Mouse (Mus musculus): ENCODE data around the gene Ggt7. TPM values are rescaled to one million over a fixed set of nuclear protein-coding genes. Genes with fewer than 3 reads are reported as not detected.
"Not testable (repeated sequence)": the region's sequence is repeated elsewhere in the genome, so short reads cannot be mapped to it uniquely, and the experiment has no call there.

Ggt7 gene
- polyA plus RNA-seq, 1 experiment from 2014 or later = 7.5 TPM

DNA sequence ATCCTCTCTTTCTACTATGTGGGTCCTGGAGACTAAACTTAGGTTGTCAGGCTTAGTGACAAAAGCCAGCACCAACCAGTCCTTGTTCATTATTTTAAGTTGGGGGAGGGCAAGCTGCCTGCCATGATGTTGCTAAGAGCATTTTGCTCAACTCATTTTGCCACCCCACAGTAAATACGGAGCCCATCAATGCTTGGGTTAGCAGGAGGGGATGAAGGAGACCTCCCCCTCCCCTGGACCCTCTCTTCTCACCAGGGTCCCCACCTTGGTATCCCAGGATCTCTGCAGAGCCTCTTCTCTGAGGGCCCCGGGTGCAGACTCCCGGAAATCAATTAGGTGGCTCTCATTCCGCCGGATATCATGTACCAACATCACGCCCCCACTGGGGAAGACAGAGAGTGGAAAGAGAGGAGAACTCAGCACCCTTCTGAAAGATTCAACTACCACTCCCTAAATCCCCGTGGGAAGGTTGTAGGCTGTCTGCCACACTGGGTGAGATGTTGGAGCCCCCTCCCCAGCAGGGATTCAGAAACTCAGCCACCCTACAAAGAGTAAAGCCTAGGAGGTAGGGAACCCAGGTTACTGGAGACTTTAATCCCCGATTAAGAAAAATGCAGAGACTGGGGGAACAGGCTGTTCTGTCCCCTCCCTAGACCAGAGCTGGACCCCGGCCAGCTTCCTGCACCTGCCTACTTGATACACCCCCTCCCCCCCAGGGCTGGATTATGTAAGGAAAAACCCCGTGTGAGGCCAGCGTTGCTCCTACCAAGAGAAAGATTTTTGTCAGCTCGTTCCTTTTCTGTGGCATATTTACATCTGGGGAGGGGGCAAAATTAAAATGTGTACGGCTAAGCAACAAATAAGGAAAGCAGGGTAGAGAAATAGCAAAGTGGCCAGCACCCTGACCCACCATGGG, 13.3 kb downstream of the Ggt7 start:
- Histone ChIP-seq H3K4me3 (no peak overlapping the region), H3K4me1 (peaks cover 11% of the 10 kb centered on the region), H3K9ac (no peak overlapping the region), H3K4me2 (replicated peaks) (no peak overlapping the region; the same call in 1 of the 2 replicates), H3K9me3 (no peaks in the 10 kb centered on the region), H3K27me3 (no peaks in the 10 kb centered on the region), H3K36me3 (peaks cover 3% of the 10 kb centered on the region; the same call in 1 of the 2 replicates), H3K27ac (no peak overlapping the region)
- no peak; the same call in 1 of the 2 replicates for ATAC-seq (ENCODE audit: low FRiP score, low read depth)
- 52% methylated on average over 13 of the region's 13 CpGs for WGBS

DNA sequence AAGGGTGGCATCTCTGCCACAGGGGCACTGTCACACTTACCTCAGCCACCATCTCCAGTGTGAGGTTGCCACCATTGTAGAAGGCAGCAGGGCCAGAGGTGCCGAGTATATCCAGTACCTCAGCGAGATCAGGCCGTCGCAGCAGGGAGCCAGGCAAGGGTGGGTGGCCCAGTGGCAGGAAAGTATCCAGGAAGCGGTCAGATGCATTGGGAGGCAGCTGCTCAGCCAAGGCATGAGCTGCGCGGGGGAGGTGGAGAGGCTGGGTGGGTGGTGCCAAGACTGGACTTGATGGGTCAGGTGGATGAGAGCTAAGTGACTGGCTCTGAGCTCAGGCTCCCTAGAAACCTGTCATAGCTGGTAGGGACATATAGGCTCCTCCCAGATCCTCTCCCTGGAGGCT, 15.4 kb downstream of the Ggt7 start:
- Histone ChIP-seq H3K4me1 (peaks cover 11% of the 10 kb centered on the region), H3K27me3 (no peaks in the 10 kb centered on the region), H3K9me3 (no peaks in the 10 kb centered on the region), H3K4me3 (no peak overlapping the region), H3K36me3 (peaks cover 3% of the 10 kb centered on the region; the same call in 1 of the 2 replicates), H3K4me2 (replicated peaks) (no peak overlapping the region), H3K27ac (no peak overlapping the region), H3K9ac (no peak overlapping the region)
- 86% methylated on average over 7 of the region's 7 CpGs for WGBS
- ATAC-seq (ENCODE audit: low FRiP score, low read depth) = no peak

DNA sequence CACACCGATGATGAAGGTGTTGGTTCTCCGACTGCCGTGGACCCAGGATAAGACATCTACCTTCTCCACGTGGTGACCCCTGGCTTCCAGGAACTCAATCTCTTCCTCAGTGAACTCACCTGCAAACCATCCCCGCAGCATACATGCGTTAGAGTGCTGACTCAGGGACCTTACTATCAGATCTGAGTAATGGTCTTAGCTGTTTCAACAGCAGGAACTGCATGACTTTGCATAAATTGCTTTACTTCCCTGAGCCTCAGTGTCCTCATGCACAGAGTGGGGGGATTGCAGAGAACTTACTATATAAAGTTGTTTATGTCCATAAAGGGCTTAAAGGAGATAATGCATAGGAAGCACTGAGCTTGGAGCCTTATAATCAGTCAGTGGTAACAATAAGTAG, 27.0 kb downstream of the Ggt7 start:
- ATAC-seq (ENCODE audit: low FRiP score, low read depth) = no peak
- H3K9ac ChIP-seq = no peak overlapping the region
- 94% methylated on average over 6 of the region's 6 CpGs for WGBS
- no peaks in the 10 kb centered on the region for H3K36me3 ChIP-seq
- no peaks in the 10 kb centered on the region for H3K4me1 ChIP-seq
- no peak overlapping the region for H3K4me3 ChIP-seq
- no peaks in the 10 kb centered on the region for H3K27me3 ChIP-seq
- H3K27ac ChIP-seq = no peak overlapping the region
- no peak overlapping the region for H3K4me2 ChIP-seq (replicated peaks)
- no peaks in the 10 kb centered on the region for H3K9me3 ChIP-seq

DNA sequence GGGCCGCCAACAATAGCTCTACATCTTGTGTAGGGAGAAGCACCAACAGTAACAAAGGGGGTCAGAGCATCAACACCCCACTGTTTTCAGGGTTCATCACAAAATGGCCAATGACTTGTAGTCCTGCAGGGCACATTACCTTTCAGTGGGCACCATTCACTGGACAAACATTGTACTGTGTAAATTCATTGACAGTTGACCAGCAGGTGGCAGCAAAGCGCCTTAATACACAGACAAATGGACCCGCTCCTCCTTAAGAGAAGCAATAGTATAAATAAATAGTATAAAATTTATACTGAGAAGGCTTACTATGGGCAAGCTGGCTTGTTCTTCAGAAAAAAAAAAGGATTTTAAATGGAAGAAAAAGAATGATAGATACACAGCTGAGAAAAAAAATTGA, 36.0 kb downstream of the Ggt7 start:
- H3K27ac ChIP-seq = no peak overlapping the region
- no peaks in the 10 kb centered on the region for H3K27me3 ChIP-seq
- no peak overlapping the region for H3K4me2 ChIP-seq (replicated peaks)
- no peaks in the 10 kb centered on the region for H3K36me3 ChIP-seq
- H3K4me1 ChIP-seq = no peaks in the 10 kb centered on the region
- peaks cover 4% of the 10 kb centered on the region; the same call in 1 of the 2 replicates for H3K9me3 ChIP-seq
- 42% methylated on average over 3 of the region's 3 CpGs for WGBS
- no peak for ATAC-seq (ENCODE audit: low FRiP score, low read depth)
- no peak overlapping the region for H3K9ac ChIP-seq
- no peak overlapping the region for H3K4me3 ChIP-seq

DNA sequence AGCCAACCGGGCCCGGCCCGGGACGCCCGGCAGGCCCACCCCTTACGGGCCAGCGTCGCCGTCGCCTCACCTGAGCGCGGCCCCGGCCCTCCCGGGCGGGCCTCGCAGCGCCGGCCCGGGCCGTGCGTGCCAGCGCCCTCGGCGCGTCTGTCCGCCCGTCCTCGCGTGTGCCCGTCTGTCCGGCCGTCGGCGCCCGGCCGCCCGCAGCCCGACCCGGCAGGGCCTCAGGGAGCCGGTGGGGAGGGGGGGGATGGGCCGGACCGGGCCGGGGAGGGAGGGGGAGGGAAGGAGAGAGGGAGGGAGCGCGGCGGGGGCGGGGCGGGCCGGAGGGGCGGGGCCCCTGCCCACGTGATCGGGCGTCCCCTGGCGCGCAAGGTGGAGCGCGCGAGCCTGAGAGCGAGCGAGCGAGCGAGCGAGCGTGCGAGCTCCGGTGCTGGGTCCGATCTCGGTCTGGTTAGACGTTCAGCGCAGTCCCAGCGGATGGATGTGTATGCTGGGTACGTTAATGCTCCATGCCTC, 44.4 kb downstream of the Ggt7 start, which contains the start of gene Ncoa6:
Ncoa6 (minus strand) TSS at position 325 of the 519 bp plus-strand sequence.
- Histone ChIP-seq H3K4me3 (peak within 1 kb of the TSS; percentile 84), H3K27me3 (no peaks in the 10 kb centered on the region), H3K27ac (peak within 1 kb of the TSS; percentile 85), H3K9me3 (no peaks in the 10 kb centered on the region), H3K4me2 (replicated peaks) (peak within 1 kb of the TSS; percentile 86), H3K9ac (peak within 1 kb of the TSS; percentile 98), H3K36me3 (no peaks in the 10 kb centered on the region), H3K4me1 (peaks cover 33% of the 10 kb centered on the region)
- WGBS = under 1% methylated on average over 70 of the region's 72 CpGs
- ATAC-seq (ENCODE audit: low FRiP score, low read depth) = peak; percentile 72; the same call in 1 of the 2 replicates

DNA sequence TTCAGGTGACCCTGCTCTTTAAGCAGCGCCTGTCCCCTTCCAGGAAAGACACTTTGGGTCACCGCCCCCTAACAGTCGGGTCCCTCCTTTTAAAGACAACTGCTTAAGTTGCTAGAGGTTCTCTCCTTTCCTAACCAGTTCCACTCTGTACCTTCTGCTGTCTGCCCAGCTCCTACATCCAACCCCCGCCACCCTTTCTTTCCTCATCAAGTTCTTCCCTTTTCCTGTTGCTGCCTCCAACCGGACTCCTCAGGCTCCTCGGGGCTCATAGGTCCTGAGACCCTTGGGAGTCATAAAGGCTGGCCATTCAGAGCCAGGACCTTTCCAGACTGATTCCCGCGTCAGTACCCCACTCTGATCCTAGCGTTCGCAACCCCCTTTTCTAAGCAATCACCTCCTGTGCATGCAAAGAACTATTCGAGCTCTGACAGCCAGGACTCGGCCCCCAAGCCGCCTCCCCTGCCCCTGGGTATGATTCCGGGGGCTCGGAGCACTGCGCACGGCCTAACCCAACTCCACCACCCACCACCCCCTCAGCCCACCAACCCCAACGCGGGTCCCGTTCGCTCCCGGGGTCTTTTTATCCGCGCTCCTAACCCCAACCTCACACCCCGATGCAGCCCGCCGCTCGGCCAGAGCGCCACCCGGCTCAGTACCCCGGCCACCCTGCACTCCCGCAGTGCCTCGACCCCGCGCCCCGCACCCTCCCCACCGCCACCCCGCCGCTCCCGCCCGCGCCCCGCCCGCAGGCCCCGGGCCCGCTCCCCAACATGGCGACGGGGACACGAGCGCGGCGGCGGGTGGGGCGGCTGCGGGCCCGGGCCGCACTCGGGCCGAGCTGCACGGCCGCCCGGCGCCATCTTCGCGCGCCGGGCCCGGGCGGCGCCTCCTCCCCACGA, 45.1 kb downstream of the Ggt7 start:
- Histone ChIP-seq H3K4me1 (peaks cover 36% of the 10 kb centered on the region), H3K4me3 (peak overlapping the region; percentile 84), H3K27ac (peak overlapping the region; percentile 85), H3K9ac (peak overlapping the region; percentile 98), H3K27me3 (no peaks in the 10 kb centered on the region), H3K9me3 (no peaks in the 10 kb centered on the region), H3K36me3 (no peaks in the 10 kb centered on the region), H3K4me2 (replicated peaks) (peak overlapping the region; percentile 86)
- peak; percentile 80 for ATAC-seq (ENCODE audit: low FRiP score, low read depth)
- WGBS = 1% methylated on average over 36 of the region's 71 CpGs

DNA sequence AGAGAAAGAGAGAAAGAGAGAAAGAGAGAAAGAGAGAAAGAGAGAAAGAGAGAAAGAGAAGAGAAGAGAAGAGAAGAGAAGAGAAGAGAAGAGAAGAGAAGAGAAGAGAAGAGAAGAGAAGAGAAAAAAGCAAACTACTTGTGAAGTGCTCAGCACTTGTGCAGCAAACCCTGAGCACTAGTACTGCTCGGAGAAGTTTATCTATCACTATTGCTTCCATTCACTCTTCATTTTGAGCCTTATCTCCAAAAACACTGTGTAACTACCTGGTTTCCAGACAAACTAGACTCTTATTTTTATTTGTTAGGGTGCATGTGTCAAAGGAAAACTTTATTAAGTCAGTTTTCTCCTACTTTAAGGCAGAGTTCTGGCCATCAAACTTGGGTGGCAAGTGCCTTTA, 51.2 kb downstream of the Ggt7 start:
- Histone ChIP-seq H3K27ac (no peak overlapping the region), H3K9me3 (no peaks in the 10 kb centered on the region), H3K9ac (no peak overlapping the region), H3K4me1 (peaks cover 20% of the 10 kb centered on the region), H3K36me3 (peaks cover 3% of the 10 kb centered on the region; the same call in 1 of the 2 replicates), H3K4me3 (no peak overlapping the region), H3K4me2 (replicated peaks) (no peak overlapping the region), H3K27me3 (no peaks in the 10 kb centered on the region)
- 88% methylated on average over 1 of the region's 1 CpGs for WGBS
- no peak for ATAC-seq (ENCODE audit: low FRiP score, low read depth)

DNA sequence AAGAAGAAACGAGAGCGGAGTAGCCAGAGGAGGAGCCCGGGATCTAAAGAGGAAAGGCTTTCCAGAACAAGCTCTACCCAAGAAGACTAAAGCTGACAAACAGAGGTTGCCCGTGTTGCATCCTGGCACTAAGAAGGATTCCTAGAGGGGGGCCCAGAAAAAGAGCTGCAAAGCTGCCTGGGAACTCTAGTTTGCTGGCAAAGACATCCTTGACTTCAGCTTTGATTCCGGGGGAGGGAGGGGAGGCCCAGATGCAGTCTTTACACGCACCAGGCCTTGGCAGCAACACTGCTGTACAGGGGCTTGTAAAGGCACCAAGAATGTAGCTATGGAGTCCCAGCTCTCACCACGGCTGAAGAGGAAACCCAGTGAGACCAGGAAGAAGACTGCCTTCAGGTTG, 64.4 kb downstream of the Ggt7 start:
- H3K4me1 ChIP-seq = peaks cover 4% of the 10 kb centered on the region
- no peak overlapping the region for H3K4me2 ChIP-seq (replicated peaks)
- 76% methylated on average over 7 of the region's 7 CpGs for WGBS
- no peak overlapping the region for H3K4me3 ChIP-seq
- no peak overlapping the region for H3K9ac ChIP-seq
- H3K27me3 ChIP-seq = no peaks in the 10 kb centered on the region
- no peak overlapping the region for H3K27ac ChIP-seq
- H3K36me3 ChIP-seq = peaks cover 15% of the 10 kb centered on the region; the same call in 1 of the 2 replicates
- no peaks in the 10 kb centered on the region for H3K9me3 ChIP-seq
- ATAC-seq (ENCODE audit: low FRiP score, low read depth) = no peak

DNA sequence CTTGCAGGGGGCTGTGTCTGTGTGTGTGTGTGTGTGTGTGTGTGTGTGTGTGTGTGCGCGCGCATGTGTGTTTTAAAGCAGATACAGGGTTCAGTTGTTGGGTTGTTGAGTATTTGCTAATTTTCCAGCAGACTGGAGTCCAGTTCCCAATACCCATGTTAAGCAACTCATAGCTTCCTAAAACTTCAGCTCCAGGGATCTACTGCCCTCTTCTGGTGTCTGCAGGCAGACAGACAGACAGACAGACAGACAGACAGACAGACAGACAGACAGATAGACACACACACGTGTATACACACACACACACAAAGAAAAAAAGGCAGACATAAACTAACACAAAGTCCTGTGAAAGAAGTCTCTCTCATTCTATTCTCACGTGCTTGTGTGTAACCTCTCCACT, 66.8 kb downstream of the Ggt7 start:
- H3K4me1 ChIP-seq = peaks cover 4% of the 10 kb centered on the region
- no peak overlapping the region for H3K9ac ChIP-seq
- H3K36me3 ChIP-seq = peaks cover 10% of the 10 kb centered on the region; the same call in 1 of the 2 replicates
- no peak overlapping the region for H3K4me3 ChIP-seq
- H3K27ac ChIP-seq = no peak overlapping the region
- no peaks in the 10 kb centered on the region for H3K9me3 ChIP-seq
- ATAC-seq (ENCODE audit: low FRiP score, low read depth) = no peak
- no peak overlapping the region for H3K4me2 ChIP-seq (replicated peaks)
- WGBS = 87% methylated on average over 5 of the region's 5 CpGs
- no peaks in the 10 kb centered on the region for H3K27me3 ChIP-seq

DNA sequence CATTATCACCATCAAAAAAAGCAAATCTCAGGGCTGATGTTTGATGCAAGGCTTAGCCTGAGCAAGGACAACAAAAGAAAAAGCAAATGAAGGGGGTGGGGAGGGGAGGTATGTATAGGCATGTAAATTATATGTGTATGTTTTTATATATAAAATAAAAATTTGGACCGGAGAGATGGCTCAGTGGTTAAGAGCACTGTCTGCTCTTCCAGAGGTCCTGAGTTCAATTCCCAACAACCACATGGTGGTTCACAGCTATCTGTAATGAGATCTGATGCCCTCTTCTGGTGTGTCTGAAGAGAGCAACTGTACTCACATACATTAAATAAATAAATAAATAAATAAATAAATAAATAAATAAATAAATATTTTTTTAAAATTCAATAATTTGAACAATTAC, 70.1 kb downstream of the Ggt7 start:
- not testable (repeated sequence) for H3K27me3 ChIP-seq; ATAC-seq (ENCODE audit: low FRiP score, low read depth)
- WGBS = 100% methylated on average over 1 of the region's 1 CpGs

DNA sequence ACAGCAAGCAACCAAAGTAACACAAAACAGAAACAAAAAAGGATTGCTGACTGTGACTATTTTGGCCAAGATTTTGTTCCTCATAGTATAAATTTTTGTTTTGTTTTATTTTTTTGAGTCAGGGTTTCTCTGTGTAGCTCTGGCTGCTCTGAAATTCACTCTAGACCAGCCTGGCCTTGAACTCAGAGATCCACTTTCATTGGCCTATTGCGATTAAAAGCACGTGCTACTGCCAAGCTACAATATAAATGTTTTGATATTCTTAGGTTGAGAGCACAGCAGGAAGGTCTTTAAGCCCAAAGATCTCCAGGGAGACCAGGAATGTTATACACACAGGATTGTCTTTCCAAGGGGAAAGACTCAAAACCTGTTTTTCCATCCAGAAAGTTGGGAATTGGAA, 74.6 kb downstream of the Ggt7 start:
- Histone ChIP-seq H3K4me2 (replicated peaks) (no peak overlapping the region), H3K27me3 (no peaks in the 10 kb centered on the region), H3K4me1 (peaks cover 10% of the 10 kb centered on the region), H3K4me3 (no peak overlapping the region), H3K9me3 (no peaks in the 10 kb centered on the region), H3K36me3 (peaks cover 5% of the 10 kb centered on the region; the same call in 1 of the 2 replicates), H3K27ac (no peak overlapping the region), H3K9ac (no peak overlapping the region)
- 64% methylated on average over 2 of the region's 2 CpGs for WGBS
- ATAC-seq (ENCODE audit: low FRiP score, low read depth) = no peak

More for the DNA sequence above, 70.1 kb downstream of the Ggt7 start:
- not testable (repeated sequence) for H3K27ac ChIP-seq; H3K4me3 ChIP-seq; H3K4me2 ChIP-seq (replicated peaks); H3K9me3 ChIP-seq; H3K9ac ChIP-seq; H3K36me3 ChIP-seq
- peaks cover 10% of the 10 kb centered on the region for H3K4me1 ChIP-seq

Data from limb, embryonic 13.5 days (tissue).